Comparison of ENCODE assay signal across 17 mouse cellular contexts in the genomic region with DNA sequence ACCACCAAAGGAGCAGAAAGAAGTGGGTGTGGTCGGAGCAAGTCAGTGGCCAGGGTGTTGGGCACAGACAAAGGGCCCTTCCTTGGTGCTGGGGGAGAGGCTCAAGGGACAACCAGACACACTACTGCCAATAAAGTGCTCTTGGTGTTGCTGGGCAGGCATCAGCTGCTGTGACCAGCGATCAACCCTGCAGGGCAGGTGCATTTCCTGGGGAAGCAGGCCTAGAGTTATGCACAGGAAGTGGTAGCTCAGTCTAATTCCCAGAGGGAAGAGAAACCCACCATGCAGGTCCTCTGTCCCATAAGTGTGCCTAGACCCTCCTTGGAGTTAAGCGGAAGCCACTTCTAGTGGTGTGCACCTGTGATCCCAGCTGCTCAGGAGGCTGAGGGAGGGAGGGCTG. TPM values are rescaled to one million over a fixed set of nuclear protein-coding genes. Genes with fewer than 3 reads are reported as not detected.
"Had no signal": no experiment of that assay in that cellular context is flagged by ENCODE, and none has a peak within 500 bp of the region (broad histone marks: within the 10 kb centered on the region; RNA-seq: fewer than 3 reads in every experiment).

No protein-coding gene starts in this region.

- H3K36me3 ChIP-seq: midbrain, embryonic 15.5 days; neural tube, embryonic 12.5 days; stomach, embryonic 15.5 days had no signal

- H3K4me3 ChIP-seq: limb, embryonic 15.5 days; liver, embryonic 15.5 days; megakaryocyte, embryonic 14.5 days; midbrain, embryonic 15.5 days; neural tube, embryonic 12.5 days; stomach, embryonic 15.5 days had no signal

- H3K27ac ChIP-seq: hindbrain, postnatal 0 days; limb, embryonic 15.5 days; liver, embryonic 15.5 days; midbrain, embryonic 15.5 days; neural tube, embryonic 12.5 days; stomach, embryonic 15.5 days had no signal

- H3K4me1 ChIP-seq: midbrain, embryonic 15.5 days; neural tube, embryonic 12.5 days; stomach, embryonic 15.5 days had no signal

- H3K4me2 ChIP-seq: limb, embryonic 15.5 days; liver, embryonic 15.5 days; lung, embryonic 14.5 days; midbrain, embryonic 11.5 days; midbrain, embryonic 15.5 days; neural tube, embryonic 12.5 days; stomach, embryonic 15.5 days had no signal

- ATAC-seq: hindbrain, postnatal 0 days; midbrain, embryonic 15.5 days had no signal

- H3K27me3 ChIP-seq: limb, embryonic 15.5 days; liver, embryonic 15.5 days; megakaryocyte, embryonic 14.5 days; midbrain, embryonic 15.5 days; neural tube, embryonic 12.5 days; stomach, embryonic 15.5 days had no signal

- H3K9me3 ChIP-seq: limb, embryonic 15.5 days; liver, embryonic 15.5 days; megakaryocyte, embryonic 14.5 days; midbrain, embryonic 15.5 days; neural tube, embryonic 12.5 days; stomach, embryonic 15.5 days had no signal

- DNase-seq: kidney, adult 18-20 months; kidney, postnatal 14 days; lung, embryonic 14.5 days; lung, postnatal 10 days; retina, postnatal 1 day; right cerebral cortex, postnatal 4 days had no signal

- H3K9ac ChIP-seq: limb, embryonic 15.5 days; liver, embryonic 15.5 days; lung, embryonic 14.5 days; midbrain, embryonic 15.5 days; neural tube, embryonic 12.5 days; stomach, embryonic 15.5 days had no signal

RNA-seq across cellular contexts. Expression of a gene that starts 21.5 kb away (rescaled TPM):
- polyA plus RNA-seq: intestine, embryonic 14.5 days; kidney, embryonic 14.5 days; large intestine, adult 2 months; limb, embryonic 15.5 days; liver, embryonic 15.5 days; lung, embryonic 14.5 days; midbrain, embryonic 11.5 days; neural tube, embryonic 12.5 days had no signal
